Mouse (Mus musculus) mouse embryonic stem cell (cell line): ENCODE measurements around the gene Snx32.

Experiments used
- in situ Hi-C, 2 experiments: fragments of 300-500 bp; cut with MboI; formaldehyde crosslinking; loops; 1 replicate in 1 of 2; 3 replicates in 1 of 2; pipeline ENCODE4 v1.14.3; 2019 to 2020; ENCODE audit warnings: low sequenced_read_pairs in 2 of 2, low pct_unique_long_range_greater_than_20kb in 1 of 2, mixed read lengths in 1 of 2; ENCODE audit not compliant: unreplicated experiment in 1 of 2

The Snx32 gene

DNA sequence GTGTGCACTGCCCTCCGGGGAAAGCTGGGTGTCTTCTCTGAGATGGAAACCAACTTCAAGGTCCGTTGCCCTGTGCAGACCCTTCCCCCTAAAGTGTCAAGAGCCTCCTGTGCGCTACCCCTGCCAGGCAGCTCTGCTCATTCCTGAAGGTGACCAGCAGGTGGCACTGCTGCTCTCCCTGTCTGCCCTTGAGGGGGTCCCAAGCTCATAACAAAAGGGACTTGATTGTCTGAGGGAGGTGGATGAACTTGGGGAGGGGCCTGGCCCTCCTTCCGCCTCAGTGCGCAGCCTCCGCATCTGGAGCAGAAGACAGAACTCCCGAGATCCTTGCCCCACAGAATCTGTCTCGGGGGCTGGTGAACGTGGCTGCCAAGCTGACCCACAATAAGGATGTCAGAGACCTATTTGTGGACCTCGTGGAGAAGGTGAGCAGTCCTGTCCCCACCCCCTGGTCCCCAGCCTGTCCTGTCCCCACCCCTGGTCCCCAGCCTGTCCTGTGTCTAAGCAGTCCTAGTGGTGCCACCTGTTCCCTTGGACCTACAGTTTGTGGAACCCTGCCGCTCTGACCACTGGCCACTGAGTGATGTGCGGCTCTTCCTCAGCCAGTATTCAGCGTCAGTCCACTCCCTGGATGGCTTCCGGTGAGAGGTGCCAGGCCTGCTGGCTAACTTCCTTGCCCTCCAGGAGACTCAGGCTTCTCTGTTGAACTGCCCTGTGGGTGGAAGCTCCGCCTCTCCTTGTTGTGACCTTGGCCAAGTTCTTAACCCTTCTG, 46.4 kb downstream of the Snx32 start:
- in situ Hi-C loops = no loop called here

GRCm38 (mm10) chr19:5463212-5463611, 47.1 kb downstream of the Snx32 start:
- in situ Hi-C loops = no loop called here

DNA sequence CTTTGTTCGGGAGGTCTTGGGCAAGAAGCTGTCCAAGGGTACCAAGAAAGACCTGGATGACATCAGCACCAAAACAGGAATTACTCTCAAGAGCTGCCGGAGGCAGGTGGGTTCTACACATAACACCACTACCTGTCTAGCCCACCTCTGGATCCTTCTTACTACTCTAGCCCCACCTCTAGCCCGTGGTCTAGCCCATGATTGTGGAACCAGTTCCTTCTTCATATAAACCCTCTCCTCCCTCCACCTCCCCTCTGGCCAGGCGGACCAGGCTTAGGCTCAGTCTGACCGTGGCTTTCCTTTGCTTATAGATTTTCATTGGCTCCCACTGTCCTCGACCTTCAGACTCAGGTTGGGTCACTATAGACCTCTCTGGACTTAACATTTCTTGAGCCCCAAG, 48.9 kb downstream of the Snx32 start:
- in situ Hi-C loops = no loop called here

GRCm38 (mm10) chr19:5460465-5460911, 49.9 kb downstream of the Snx32 start, which contains the start of gene Fibp:
TSS of gene Fibp (plus strand) at chr19:5460615.
- in situ Hi-C loops = no loop called here

GRCm38 (mm10) chr19:5459896-5460295, 50.4 kb downstream of the Snx32 start:
- in situ Hi-C loops = no loop called here

DNA sequence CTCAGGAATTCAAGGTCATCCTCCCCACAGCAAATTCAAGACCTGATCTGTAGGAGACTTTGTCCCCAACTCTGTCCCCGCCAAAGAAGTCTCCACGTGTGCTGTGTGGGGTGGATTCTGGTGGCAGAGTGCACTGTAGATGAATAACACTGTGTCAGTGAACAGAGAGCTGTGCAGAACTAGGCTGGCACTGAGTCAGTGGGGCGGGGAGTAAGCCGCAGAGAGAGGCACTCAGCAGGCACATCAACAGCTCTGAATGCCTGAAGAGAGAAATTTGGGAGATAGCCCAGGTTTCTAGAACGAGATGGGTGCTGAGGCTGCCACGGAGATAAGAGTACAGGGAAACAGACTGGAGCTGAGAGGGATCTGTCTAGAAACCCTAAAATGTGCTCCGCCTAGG, 51.3 kb downstream of the Snx32 start:
- in situ Hi-C loops = no loop called here

DNA sequence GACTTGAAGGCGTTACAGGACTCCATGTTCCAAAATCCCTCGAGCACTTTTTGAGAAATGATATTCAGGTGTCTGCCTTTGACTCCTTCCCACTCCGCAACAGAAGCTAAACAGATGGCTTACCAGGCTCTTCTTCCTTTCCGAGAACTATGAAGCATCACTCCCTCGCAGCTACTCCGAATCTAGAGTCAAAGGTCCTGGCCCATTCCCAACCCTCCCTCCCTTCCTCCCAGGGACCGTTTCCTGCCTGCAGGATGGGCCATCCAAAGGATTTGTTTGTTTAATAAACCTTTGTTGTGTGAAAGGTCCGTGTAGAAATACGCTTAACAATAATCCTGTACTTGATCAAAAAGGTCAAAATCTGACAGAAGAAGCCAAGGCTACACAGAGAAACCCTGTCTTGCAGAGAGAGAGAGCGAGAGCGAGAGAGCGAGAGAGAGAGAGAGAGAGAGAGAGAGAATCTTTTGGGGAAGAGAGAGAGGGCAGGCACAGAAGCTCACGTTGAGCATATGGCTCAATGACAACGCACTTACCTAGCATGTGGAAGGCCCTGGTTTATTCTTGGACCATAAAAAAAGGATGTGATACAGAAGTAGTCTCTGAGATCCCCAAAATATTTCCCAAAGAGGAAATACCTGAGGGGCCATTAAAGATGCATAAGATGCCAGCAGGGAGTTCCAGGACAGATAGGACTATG, 52.4 kb downstream of the Snx32 start, which contains the start of gene Ccdc85b:
Gene Ccdc85b (minus strand): TSS at position 149 of the 697 bp plus-strand sequence.
- in situ Hi-C loops = no loop called here

DNA sequence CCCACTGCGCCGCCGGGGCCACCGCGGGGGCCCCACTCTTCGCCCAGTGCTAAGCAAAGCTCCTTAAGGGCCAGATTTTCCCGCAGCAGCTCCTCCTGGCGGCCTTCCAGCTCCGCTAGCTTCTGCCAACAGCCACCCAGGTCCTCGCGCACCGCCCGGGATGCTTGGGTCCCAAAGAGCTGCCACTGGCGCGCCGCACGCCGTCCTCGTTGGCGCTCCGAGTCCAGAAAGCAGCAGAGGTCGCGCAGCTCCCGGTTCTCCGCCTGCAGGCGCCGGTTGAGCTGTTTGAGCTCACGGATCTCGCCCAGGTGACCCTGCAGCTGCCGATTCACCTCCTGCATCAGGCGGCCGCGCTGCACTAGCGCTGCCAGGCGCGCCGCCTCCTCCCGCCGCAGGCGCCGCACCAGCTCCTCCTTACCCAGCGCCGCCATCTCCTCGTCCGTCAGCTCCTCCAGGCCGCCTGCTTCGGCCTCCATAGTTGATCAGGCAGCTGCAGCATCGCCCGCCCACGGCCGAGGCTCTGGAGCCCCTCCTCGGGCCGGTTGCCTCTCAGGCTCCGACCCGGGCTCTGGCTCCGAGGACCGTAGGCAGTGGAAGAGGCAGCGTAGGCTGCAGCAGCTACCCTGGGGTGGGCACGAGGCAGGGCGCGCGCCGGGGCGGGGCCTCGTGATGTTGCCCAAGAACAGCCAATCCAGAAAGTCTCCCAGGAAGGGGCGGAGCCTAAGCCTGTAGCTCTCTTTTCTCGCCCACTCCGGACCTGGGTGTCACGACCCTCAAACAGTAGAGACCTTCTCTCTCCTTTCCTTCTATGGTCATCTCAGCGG, 53.2 kb downstream of the Snx32 start:
- in situ Hi-C loops = no loop called here

DNA sequence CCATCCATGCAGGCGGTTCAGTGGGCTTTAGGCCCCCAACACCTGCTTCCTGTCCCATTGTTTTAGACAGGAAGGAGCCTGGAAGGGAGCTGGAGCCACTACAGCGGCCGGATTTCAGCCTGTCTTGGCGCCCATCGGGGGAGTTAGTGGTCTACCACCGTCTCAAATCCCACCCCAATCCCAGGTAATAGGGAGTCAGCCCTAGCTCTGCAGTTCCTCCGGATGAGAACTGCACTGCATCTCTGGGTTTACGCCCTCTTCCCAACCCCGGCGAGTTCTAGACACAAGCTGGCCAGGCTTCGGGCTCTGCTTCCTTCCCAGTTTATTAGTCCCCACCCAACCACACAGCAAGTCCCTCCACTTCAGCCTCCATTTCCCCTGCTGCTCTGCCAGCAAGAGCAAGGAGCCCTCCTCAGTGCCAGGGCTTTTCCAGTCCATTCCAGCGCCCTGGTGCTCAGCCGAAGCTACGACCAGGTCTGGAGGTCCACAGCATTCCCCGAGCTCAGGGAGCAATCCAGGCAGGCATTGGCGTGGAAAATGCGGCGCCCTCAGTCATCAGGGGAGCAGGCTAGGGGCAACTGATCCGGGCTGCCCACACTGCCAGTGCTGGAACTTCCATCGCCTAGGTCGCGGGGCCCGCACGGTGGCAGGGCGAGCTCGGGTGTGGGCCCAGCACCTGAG, 54.0 kb downstream of the Snx32 start:
- in situ Hi-C loops = no loop called here

DNA sequence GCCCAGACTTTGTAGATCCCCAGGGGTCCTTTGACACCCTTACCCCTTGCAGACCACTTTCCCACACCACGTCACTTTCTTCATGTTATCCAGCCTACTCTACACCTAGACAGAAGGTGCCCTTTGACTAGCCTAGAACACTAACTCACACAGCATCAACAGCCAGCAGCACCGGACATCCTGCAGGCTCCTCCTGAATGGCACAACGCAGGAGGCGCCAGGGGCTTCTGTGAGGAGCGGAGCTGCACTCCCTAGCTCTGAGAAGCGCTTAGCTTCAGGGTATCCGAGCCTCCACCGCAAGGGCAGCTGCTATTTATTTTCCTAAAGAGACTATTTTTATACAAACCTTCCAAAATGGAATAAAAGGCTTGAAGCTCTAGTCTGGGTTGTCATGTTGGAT, 54.8 kb downstream of the Snx32 start:
- in situ Hi-C loops = no loop called here

DNA sequence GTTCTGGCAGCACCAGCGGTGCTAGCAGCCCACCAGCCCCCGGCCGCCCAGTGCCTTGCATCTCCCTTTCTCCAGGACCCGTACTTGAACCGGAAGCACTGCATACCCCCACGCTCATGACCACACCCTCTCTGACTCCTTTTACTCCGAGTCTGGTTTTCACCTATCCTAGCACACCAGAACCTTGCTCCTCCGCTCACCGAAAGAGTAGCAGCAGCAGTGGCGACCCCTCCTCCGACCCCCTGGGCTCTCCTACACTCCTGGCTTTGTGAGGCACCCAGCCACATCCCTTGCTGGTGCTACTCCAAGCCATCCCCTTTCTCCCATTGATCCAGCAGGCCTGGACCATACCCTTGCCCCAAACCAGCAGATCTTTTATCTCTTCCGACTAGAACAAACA, 55.3 kb downstream of the Snx32 start:
- in situ Hi-C loops = no loop called here

GRCm38 (mm10) chr19:5451766-5452165, 58.6 kb downstream of the Snx32 start:
- in situ Hi-C loops = no loop called here

- in situ Hi-C loops = no loop called here
These were observed 60.7 kb downstream of the Snx32 start for GRCm38 (mm10) chr19:5449673-5450072.

- in situ Hi-C loops = no loop called here
These were observed 61.8 kb downstream of the Snx32 start for GRCm38 (mm10) chr19:5448354-5449150.

DNA sequence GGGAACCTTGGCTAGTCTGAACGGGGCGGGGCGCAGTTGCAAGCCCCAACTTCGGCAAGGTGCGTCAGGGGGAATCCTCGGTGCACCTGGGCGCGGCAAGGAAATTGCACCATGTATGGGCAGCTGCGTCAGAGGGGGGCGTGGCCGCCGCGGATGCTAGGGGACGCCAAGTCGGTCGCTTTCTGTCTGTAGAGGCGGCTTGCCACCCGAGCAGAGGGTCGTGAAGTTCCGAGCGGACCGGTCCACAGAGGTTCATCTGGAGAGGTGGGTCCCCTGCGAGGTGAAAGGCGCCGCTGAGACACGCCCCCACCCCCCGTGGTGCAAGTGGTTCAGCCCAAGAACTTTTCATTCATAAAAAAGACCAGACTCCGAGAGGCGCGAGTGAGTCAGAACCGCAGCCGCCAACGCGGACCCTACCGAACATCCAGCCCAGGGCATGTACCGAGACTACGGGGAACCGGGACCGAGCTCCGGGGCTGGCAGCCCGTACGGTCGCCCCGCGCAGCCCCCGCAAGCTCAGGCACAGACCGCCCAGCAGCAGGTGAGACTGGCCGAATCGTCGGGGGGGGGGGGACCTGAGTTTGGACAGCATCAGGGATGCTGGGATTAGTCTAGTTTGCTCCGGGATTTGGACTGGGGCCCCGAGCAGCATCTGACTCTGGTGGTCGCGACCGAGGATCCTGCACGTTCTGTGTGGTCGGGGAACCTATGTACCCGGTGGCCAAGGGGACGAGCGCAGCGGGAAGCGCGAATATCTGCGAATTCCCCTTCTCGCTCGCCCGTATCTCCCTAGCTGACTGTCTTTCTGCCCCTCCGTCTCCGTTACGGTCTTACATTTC, 62.6 kb downstream of the Snx32 start, which contains the start of gene Fosl1:
Gene Fosl1 (plus strand): TSS at position 33 of the 839 bp plus-strand sequence.
- in situ Hi-C loops = no loop called here

DNA sequence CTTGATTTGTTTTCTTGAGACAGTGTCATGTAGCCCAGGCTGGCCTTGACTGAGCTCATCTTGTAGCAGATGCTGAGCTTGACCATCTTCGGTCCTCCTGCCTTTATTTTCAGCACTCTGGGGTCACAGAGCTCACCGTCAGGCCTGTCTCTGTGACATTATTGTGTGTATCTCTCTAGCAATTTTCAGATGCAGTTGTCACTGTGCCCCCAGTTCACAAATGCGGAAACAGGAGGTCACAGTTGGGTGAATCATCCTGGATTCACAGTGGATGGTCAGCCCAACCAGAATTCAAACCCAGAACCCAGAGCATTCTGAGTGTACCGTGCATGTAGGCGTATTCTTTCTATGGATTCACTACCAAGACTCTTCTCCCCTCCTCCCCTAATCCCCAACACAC, 64.6 kb downstream of the Snx32 start:
- in situ Hi-C loops = no loop called here

DNA sequence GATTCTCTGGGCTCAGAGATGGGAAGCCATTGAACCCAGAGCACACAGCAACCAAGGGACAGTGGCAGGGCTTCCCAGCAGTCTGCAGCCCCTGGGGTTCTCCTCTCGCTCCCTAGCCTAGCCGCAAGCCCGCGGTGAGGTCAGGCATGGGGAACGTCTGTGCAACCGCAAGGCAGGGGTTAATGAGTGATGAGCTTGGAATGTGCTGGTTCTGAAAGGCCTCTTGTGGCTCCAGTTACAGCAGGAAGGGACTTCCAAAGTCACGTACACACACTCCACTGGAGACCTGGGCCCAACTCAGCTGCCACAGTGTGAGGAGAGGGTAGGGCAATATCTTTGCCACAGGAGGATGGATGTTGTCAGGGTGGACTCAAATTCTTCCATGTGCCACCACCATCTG, 65.4 kb downstream of the Snx32 start:
- in situ Hi-C loops = no loop called here
